Mouse (Mus musculus): ENCODE data around the gene Arl11. TPM values are rescaled to one million over a fixed set of nuclear protein-coding genes. Genes with fewer than 3 reads are reported as not detected.

Arl11 gene
- polyA plus RNA-seq, 1 experiment from 2014 or later, result 0.41 TPM

Other genes starting within 250 kb of the Arl11 start
- gene Sacs, start 171.3 kb upstream of the Arl11 start, polyA plus RNA-seq (2016; fragmentation: Nextera tagmentation; extraction: Ambion mirVana), result 3.4 and 4.1 TPM in 2 replicates
- gene Sgcg, start 51.3 kb upstream of the Arl11 start, polyA plus RNA-seq (2016; fragmentation: Nextera tagmentation; extraction: Ambion mirVana), result 4.0 and 6.1 TPM in 2 replicates
- gene Ebpl, start 50.7 kb downstream of the Arl11 start, polyA plus RNA-seq (2016; fragmentation: Nextera tagmentation; extraction: Ambion mirVana), result 11.5 and 13.8 TPM in 2 replicates
- gene Kpna3, start 130.1 kb downstream of the Arl11 start, polyA plus RNA-seq (2016; fragmentation: Nextera tagmentation; extraction: Ambion mirVana), result 64.8 and 68.9 TPM in 2 replicates
- gene Spryd7, start 247.1 kb downstream of the Arl11 start, polyA plus RNA-seq (2016; fragmentation: Nextera tagmentation; extraction: Ambion mirVana), result 14.1 and 15.5 TPM in 2 replicates

All from limb, embryonic 12.5 days (tissue).